Mouse (Mus musculus) leukemia stem cell, adult 10-12 weeks (primary cell): ENCODE results near the gene Trmt13. TPM values are rescaled to one million over a fixed set of nuclear protein-coding genes. Genes with fewer than 3 reads are reported as not detected.

Source experiments
- polyA plus RNA-seq: library from polyadenylated mRNA; stranded (reverse); fragments of >175 nt; gene quantifications from 2 replicates; pipeline ENCODE4 v1.2.3, GENCODE M21; 2012; ENCODE audit warnings: low replicate concordance

Gene Trmt13
- polyA plus RNA-seq: 1.4 and 2.4 TPM in 2 replicates

DNA sequence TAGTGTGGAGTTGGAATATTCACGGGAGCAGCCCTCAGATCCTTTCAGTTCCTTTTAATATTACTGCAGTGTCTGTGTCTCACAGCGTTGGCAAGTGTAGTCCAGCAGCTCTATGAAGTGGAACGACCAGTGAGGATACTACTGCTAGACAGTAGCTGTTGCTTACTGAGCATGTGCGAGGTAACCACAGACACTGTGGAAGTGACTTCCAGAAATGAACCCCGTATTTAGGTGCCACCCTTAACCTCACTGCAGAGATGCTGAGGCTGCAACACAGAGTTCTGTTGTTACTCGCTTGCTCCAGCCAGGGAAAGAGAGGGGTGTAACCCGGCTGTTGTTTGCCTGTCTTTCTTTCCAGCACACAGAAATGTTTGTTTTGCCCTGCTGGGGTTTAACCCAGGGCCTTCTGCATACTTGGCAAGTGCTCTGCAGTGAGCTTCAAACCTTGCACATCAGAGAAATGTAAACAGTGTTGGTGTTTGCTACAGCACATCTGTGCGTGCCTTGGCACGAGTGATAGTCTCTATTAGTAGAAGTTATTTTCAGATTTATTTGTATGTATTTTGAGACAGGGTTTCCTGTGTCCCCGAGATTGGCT is at the start of gene Trmt13:
TSS of gene Trmt13 (minus strand) at position 293 of the 598 bp plus-strand sequence.

DNA sequence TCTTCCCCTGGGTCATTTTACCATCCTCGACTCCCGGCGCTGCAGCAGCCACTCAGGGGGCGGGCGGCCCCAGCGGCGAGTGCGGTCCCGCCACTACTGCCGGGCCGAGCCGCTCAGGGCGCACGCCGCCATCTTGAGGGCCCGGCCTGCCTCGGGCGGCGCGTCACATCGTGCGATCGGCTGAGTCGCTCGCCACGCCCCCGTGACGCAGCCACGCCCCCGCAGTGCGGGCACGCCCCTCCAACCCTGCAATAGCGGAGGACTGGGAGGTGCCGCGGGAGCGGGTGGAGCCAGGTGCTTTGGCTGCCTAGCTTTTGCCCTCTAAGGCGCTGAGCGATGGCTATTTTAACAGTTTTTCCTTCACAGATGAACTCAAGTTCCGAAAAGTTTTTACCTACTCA is 48.1 kb upstream of the Trmt13 start, which contains the start of gene Mfsd14a:
TSS of gene Mfsd14a (minus strand) at position 215 of the 401 bp plus-strand sequence.

DNA sequence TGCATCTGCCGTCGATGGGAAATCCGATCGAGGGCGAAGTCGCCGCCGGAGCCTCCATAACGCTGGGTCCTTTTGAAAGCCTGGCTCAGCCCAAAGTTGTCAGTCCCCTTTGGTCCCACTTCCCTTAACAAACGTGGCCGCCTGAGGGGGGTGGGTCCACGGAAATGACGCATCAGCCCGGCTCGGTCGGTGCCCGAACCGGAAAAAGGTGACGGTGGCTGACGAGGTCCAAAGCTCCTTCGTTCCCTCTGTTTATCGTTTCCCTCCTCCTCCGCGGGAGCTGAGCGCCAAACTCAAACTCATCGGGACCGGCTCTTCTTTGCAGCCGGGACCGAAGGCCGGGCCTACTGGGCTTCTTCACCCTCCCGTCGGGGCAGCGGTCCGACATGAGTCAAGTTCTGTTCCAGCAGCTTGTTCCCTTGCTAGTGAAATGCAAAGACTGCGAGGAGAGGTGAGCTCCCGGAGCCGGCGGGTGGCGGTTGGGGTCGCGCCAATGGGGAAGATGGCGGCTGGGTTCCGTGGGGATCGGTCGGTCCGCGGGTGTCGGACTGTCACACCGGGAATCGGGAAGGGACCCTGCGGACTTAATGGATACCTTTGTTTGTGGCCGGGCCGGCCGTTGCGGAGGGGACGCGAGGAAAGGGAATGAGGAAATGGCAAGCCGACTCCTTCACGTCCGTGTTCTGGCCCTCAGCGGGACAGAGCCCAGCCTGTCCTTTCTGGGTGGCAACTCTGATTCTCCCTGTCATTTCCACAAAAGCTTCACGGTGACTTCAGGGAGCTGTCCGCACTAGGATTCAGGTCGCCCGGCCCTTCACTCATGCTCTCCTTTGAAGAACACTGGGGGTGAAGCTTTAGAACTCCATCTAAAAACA is 19.4 kb downstream of the Trmt13 start, which contains the start of gene Sass6:
TSS of gene Sass6 (plus strand) at position 255 of the 875 bp plus-strand sequence.

DNA sequence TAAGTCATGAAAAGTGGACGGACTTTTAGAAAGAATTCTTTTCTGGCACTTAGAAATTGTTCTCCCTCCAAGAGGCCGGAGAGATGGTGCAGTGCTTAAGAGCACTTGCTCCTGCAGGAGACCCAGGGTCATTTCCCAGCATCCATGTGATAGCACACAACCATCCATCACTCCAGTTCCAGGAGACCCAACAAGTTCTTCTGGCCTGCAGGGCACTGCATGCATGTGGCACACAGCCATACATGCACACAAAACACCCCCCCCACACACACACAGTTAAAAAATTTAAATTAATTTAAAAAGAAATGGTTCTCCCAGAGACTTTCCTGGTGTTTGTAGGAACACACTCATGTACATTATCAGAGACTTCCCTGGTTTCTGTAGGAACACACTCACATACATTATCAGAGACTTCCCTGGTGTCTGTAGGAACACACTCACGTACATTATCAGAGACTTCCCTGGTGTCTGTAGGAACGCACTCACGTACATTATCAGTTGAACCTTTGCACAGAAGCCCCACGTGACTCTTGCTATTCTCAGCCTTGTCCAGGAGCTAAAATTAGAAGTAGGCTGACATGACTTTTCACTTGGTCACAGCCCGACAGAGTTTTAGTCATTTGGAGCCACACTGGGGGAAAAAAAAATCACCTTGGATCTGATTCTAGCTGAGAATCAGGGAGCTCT is 51.8 kb downstream of the Trmt13 start, which contains the start of gene Lrrc39:
TSS of gene Lrrc39 (plus strand) at position 566 of the 687 bp plus-strand sequence.

Other genes with a start within 250 kb of the Trmt13 start
- 2.0 and 8.4 TPM in 2 replicates for gene Cdc14a, start 190.6 kb downstream of the Trmt13 start, polyA plus RNA-seq
- 32.4 and 54.7 TPM in 2 replicates for gene Rtca, start 106.4 kb downstream of the Trmt13 start, polyA plus RNA-seq
- gene Dbt, start 101.5 kb downstream of the Trmt13 start, polyA plus RNA-seq: 0.25 and 0.29 TPM in 2 replicates
- gene Lrrc39, start 51.6 kb downstream of the Trmt13 start, polyA plus RNA-seq: 0.11 TPM in 1 of 2 replicates, not detected in the other
- gene Sass6, start 19.6 kb downstream of the Trmt13 start, polyA plus RNA-seq: 3.8 and 15.6 TPM in 2 replicates
- 8.6 and 13.0 TPM in 2 replicates for gene Mfsd14a, start 48.1 kb upstream of the Trmt13 start, polyA plus RNA-seq
- gene Gm43191, start 66.7 kb upstream of the Trmt13 start, polyA plus RNA-seq: not detected in 2 replicates
- gene Slc35a3, start 98.2 kb upstream of the Trmt13 start, polyA plus RNA-seq: 10.5 and 24.6 TPM in 2 replicates
- 0.42 and 0.79 TPM in 2 replicates for gene Agl, start 193.6 kb upstream of the Trmt13 start, polyA plus RNA-seq
- 4.7 and 21.2 TPM in 2 replicates for gene Frrs1, start 244.9 kb upstream of the Trmt13 start, polyA plus RNA-seq